Comparison of ENCODE assay signal across 11 mouse cellular contexts in genomic region chr5:5515411-5515810, GRCm38 (mm10). TPM values are rescaled to one million over a fixed set of nuclear protein-coding genes. Genes with fewer than 3 reads are reported as not detected.
DNase-seq lines count a peak whose midpoint lies in the region; ATAC-seq and TF ChIP-seq lines count a peak whose summit lies in the region.
"Had no signal": no experiment of that assay in that cellular context is flagged by ENCODE, and none has a peak within 500 bp of the region (broad histone marks: within the 10 kb centered on the region; RNA-seq: fewer than 3 reads in every experiment).

No protein-coding gene starts in this region.

- TF ChIP-seq CTCF in heart, postnatal 0 days (IDR thresholded peaks at IDR 0.05; ENCODE audit: low read depth), result no peak

- H3K36me3 ChIP-seq in heart, postnatal 0 days (replicated peaks; ENCODE audit: control insufficient read depth, insufficient read depth, low read length), result peaks cover 7% of the 10 kb centered on the region
- peaks cover 5% of the 10 kb centered on the region; the same call in 1 of the 2 replicates for H3K36me3 ChIP-seq in embryonic facial prominence, embryonic 12.5 days
- no peaks in the 10 kb centered on the region for H3K36me3 ChIP-seq in forebrain, embryonic 15.5 days
- peaks cover 12% of the 10 kb centered on the region for H3K36me3 ChIP-seq in midbrain, embryonic 10.5 days

- no peak overlapping the region for H3K27ac ChIP-seq in heart, postnatal 0 days (ENCODE audit: low read depth)
- no peak overlapping the region for H3K27ac ChIP-seq in embryonic facial prominence, embryonic 12.5 days
- H3K27ac ChIP-seq in forebrain, embryonic 15.5 days (replicated peaks), result no peak overlapping the region
- H3K27ac ChIP-seq in midbrain, embryonic 10.5 days (replicated peaks), result no peak overlapping the region
- H3K27ac ChIP-seq: macrophage had no signal

- H3K4me3 ChIP-seq in heart, postnatal 0 days (ENCODE audit: low read depth, low read length), result no peak overlapping the region
- no peak overlapping the region for H3K4me3 ChIP-seq in embryonic facial prominence, embryonic 12.5 days
- H3K4me3 ChIP-seq in forebrain, embryonic 15.5 days, result no peak overlapping the region
- H3K4me3 ChIP-seq in midbrain, embryonic 10.5 days, result peak overlapping the region; percentile 85; the same call in 1 of the 2 replicates

- H3K9me3 ChIP-seq in heart, postnatal 0 days (replicated peaks; ENCODE audit: control insufficient read depth, low read length), result no peaks in the 10 kb centered on the region
- no peaks in the 10 kb centered on the region for H3K9me3 ChIP-seq in embryonic facial prominence, embryonic 12.5 days
- H3K9me3 ChIP-seq in forebrain, embryonic 15.5 days, result no peaks in the 10 kb centered on the region
- H3K9me3 ChIP-seq in midbrain, embryonic 10.5 days (replicated peaks), result no peaks in the 10 kb centered on the region

- H3K4me2 ChIP-seq in heart, postnatal 0 days (ENCODE audit: low read depth, low read length), result 0 out of 2 replicates have a peak overlapping the region, but pooled peaks have one; percentile 85
- H3K4me2 ChIP-seq in embryonic facial prominence, embryonic 12.5 days (replicated peaks), result peak overlapping the region; percentile 58; the same call in 1 of the 2 replicates
- peak overlapping the region; percentile 81 for H3K4me2 ChIP-seq in forebrain, embryonic 15.5 days (replicated peaks)

- DNase-seq in heart, postnatal 0 days (ENCODE audit: low spot score), result no peak
- DNase-seq in heart, adult 8-10 months (ENCODE audit: low spot score), result no peak
- DNase-seq in midbrain, embryonic 10.5 days (ENCODE audit: low spot score), result no peak
- no peak for DNase-seq in embryo, embryonic 9.5 days (ENCODE audit: extremely low spot score)
- no peak for DNase-seq in right cerebral cortex, adult 2 months (ENCODE audit: low spot score in 2 of 2)
- no peak for DNase-seq in left cerebral cortex, postnatal 14 days (ENCODE audit: low spot score in 2 of 2)

- H3K4me1 ChIP-seq in heart, postnatal 0 days (ENCODE audit: control insufficient read depth, insufficient read depth), result peaks cover 2% of the 10 kb centered on the region
- no peaks in the 10 kb centered on the region for H3K4me1 ChIP-seq in embryonic facial prominence, embryonic 12.5 days
- H3K4me1 ChIP-seq in forebrain, embryonic 15.5 days, result peaks cover 12% of the 10 kb centered on the region; the same call in 1 of the 2 replicates
- H3K4me1 ChIP-seq in midbrain, embryonic 10.5 days, result peaks cover 17% of the 10 kb centered on the region

- WGBS in heart, postnatal 0 days, result 78% methylated on average over 5 of the region's 5 CpGs
- 77% methylated on average over 5 of the region's 5 CpGs for WGBS in embryonic facial prominence, embryonic 12.5 days
- WGBS in forebrain, embryonic 15.5 days, result 80% methylated on average over 5 of the region's 5 CpGs
- 79% methylated on average over 5 of the region's 5 CpGs for WGBS in midbrain, embryonic 10.5 days

- H3K9ac ChIP-seq in heart, postnatal 0 days (replicated peaks; ENCODE audit: low read depth, low read length), result no peak overlapping the region
- no peak overlapping the region for H3K9ac ChIP-seq in embryonic facial prominence, embryonic 12.5 days
- H3K9ac ChIP-seq in forebrain, embryonic 15.5 days (replicated peaks), result no peak overlapping the region

- intact Hi-C loops in left cerebral cortex, postnatal 14 days (cut with DNase I), result no loop called here

- no peak for TF ChIP-seq EP300 in heart, postnatal 0 days (IDR thresholded peaks at IDR 0.05; ENCODE audit: low read depth)

- H3K27me3 ChIP-seq in heart, postnatal 0 days (ENCODE audit: control insufficient read depth, insufficient read depth, low read length), result no peaks in the 10 kb centered on the region
- H3K27me3 ChIP-seq in embryonic facial prominence, embryonic 12.5 days, result no peaks in the 10 kb centered on the region
- H3K27me3 ChIP-seq in forebrain, embryonic 15.5 days, result no peaks in the 10 kb centered on the region
- no peaks in the 10 kb centered on the region for H3K27me3 ChIP-seq in midbrain, embryonic 10.5 days (ENCODE audit: low read depth, poor library complexity, severe bottlenecking)

- no peak for ATAC-seq in heart, postnatal 0 days (ENCODE audit: insufficient read depth, low read depth)
- no peak for ATAC-seq in embryonic facial prominence, embryonic 12.5 days (ENCODE audit: insufficient number of reproducible peaks, insufficient read depth, low FRiP score, low TSS enrichment)
- ATAC-seq in forebrain, embryonic 15.5 days (replicated peaks), result no peak; the same call in 1 of the 2 replicates

RNA-seq across cellular contexts. Expression of gene Cldn12, which starts 0.7 kb away (rescaled TPM):
- 14.5 and 16.8 TPM in 2 replicates for total RNA-seq in heart, postnatal 0 days (2014; rRNA removed; ENCODE audit: low replicate concordance)
- polyA plus RNA-seq in heart, postnatal 0 days (2015; fragmentation: Nextera tagmentation; extraction: Ambion mirVana), result 12.6 and 12.7 TPM in 2 replicates
- total RNA-seq in heart, adult 8-10 months (2022), result 10 to 100 TPM; 13.7 to 24.2 (median 16.9) TPM
- polyA plus RNA-seq in embryonic facial prominence, embryonic 12.5 days (2016; fragmentation: Nextera tagmentation; extraction: Ambion mirVana), result 27.0 and 30.0 TPM in 2 replicates
- polyA plus RNA-seq in forebrain, embryonic 15.5 days (2015; fragmentation: Nextera tagmentation; extraction: Ambion mirVana), result 18.2 and 19.8 TPM in 2 replicates
- 34.7 and 35.4 TPM in 2 replicates for polyA plus RNA-seq in midbrain, embryonic 10.5 days (2016; fragmentation: Nextera tagmentation; extraction: Ambion mirVana)
- total RNA-seq in left cerebral cortex, postnatal 14 days (2021), result 10 to 100 TPM; 54.0 to 56.7 TPM

RNA-seq across cellular contexts. Expression of gene 1700015F17Rik, which starts 36.5 kb away (rescaled TPM):
- not detected in 2 replicates for total RNA-seq in heart, postnatal 0 days (2014; rRNA removed; ENCODE audit: low replicate concordance)
- not detected in 2 replicates for polyA plus RNA-seq in heart, postnatal 0 days (2015; fragmentation: Nextera tagmentation; extraction: Ambion mirVana)
- not detected for total RNA-seq in heart, adult 8-10 months (2022)
- not detected in 2 replicates for polyA plus RNA-seq in embryonic facial prominence, embryonic 12.5 days (2016; fragmentation: Nextera tagmentation; extraction: Ambion mirVana)
- not detected in 2 replicates for polyA plus RNA-seq in forebrain, embryonic 15.5 days (2015; fragmentation: Nextera tagmentation; extraction: Ambion mirVana)
- not detected in 2 replicates for polyA plus RNA-seq in midbrain, embryonic 10.5 days (2016; fragmentation: Nextera tagmentation; extraction: Ambion mirVana)
- total RNA-seq in left cerebral cortex, postnatal 14 days (2021), result 1 to 10 TPM in 1 of 2 experiments, not detected in 1; 1.2 TPM
- total RNA-seq: gastrocnemius, postnatal 25 days; layer of hippocampus, postnatal 36 days had no signal
- polyA plus RNA-seq: macrophage had no signal

RNA-seq across cellular contexts. Expression of gene Gtpbp10, which starts 43.9 kb away (rescaled TPM):
- total RNA-seq in heart, postnatal 0 days (2014; rRNA removed; ENCODE audit: low replicate concordance), result 12.3 and 14.5 TPM in 2 replicates
- polyA plus RNA-seq in heart, postnatal 0 days (2015; fragmentation: Nextera tagmentation; extraction: Ambion mirVana), result 12.6 and 13.8 TPM in 2 replicates
- total RNA-seq in heart, adult 8-10 months (2022), result 10 to 100 TPM in 3 of 4 experiments, 1 to 10 TPM in 1; 9.1 to 13.0 (median 11.1) TPM
- polyA plus RNA-seq in embryonic facial prominence, embryonic 12.5 days (2016; fragmentation: Nextera tagmentation; extraction: Ambion mirVana), result 31.9 and 33.2 TPM in 2 replicates
- polyA plus RNA-seq in forebrain, embryonic 15.5 days (2015; fragmentation: Nextera tagmentation; extraction: Ambion mirVana), result 23.7 and 27.9 TPM in 2 replicates
- 34.2 and 34.7 TPM in 2 replicates for polyA plus RNA-seq in midbrain, embryonic 10.5 days (2016; fragmentation: Nextera tagmentation; extraction: Ambion mirVana)
- 10 to 100 TPM in 1 of 2 experiments, 1 to 10 TPM in 1; 9.0 to 10.8 TPM for total RNA-seq in left cerebral cortex, postnatal 14 days (2021)

RNA-seq across cellular contexts. Expression of gene Gm8773, which starts 58.2 kb away (rescaled TPM):
- total RNA-seq in heart, postnatal 0 days (2014; rRNA removed; ENCODE audit: low replicate concordance), result not detected in 2 replicates
- polyA plus RNA-seq in heart, postnatal 0 days (2015; fragmentation: Nextera tagmentation; extraction: Ambion mirVana), result 0.26 and 0.51 TPM in 2 replicates
- total RNA-seq in heart, adult 8-10 months (2022), result not detected
- 4.1 and 5.6 TPM in 2 replicates for polyA plus RNA-seq in embryonic facial prominence, embryonic 12.5 days (2016; fragmentation: Nextera tagmentation; extraction: Ambion mirVana)
- polyA plus RNA-seq in forebrain, embryonic 15.5 days (2015; fragmentation: Nextera tagmentation; extraction: Ambion mirVana), result 9.8 TPM in 2 replicates
- polyA plus RNA-seq in midbrain, embryonic 10.5 days (2016; fragmentation: Nextera tagmentation; extraction: Ambion mirVana), result 2.9 and 3.8 TPM in 2 replicates
- 1 to 10 TPM in 1 of 2 experiments, under 1 TPM in 1; 0.53 to 1.1 TPM for total RNA-seq in left cerebral cortex, postnatal 14 days (2021)
- total RNA-seq: gastrocnemius, postnatal 25 days; layer of hippocampus, postnatal 36 days had no signal
- polyA plus RNA-seq: macrophage had no signal
